Mouse (Mus musculus) hindbrain, embryonic 11.5 days (tissue): Measurements from ENCODE around the gene Dlx3. TPM values are rescaled to one million over a fixed set of nuclear protein-coding genes. Genes with fewer than 3 reads are reported as not detected.

Experiments
- ATAC-seq: fragments of 200-750 bp; cut with Nextera tagmentation; 2 replicates; pipeline ENCODE4 v1.8.0; 2017; ENCODE audit warnings: mild to moderate bottlenecking, moderate TSS enrichment, moderate library complexity; ENCODE audit not compliant: low FRiP score
- DNase-seq: peaks from one replicate; pipeline ENCODE4 v3.0.0-alpha.2; 2015; ENCODE audit warnings: low spot score
- H3K27ac ChIP-seq: fragments of 300-500 bp; sonication (generic); 2 replicates; pipeline ENCODE4 v1.5.1; 2014; ENCODE audit warnings: mild to moderate bottlenecking, low read depth, low read length
- H3K27me3 ChIP-seq: fragments of 300-500 bp; sonication (generic); 2 replicates; pipeline ENCODE4 v1.6.1; 2014; ENCODE audit warnings: mild to moderate bottlenecking, low read length, moderate library complexity, mixed read lengths; ENCODE audit not compliant: control insufficient read depth, insufficient read depth
- H3K36me3 ChIP-seq: fragments of 300-500 bp; sonication (generic); 2 replicates; pipeline ENCODE4 v1.6.1; 2014; ENCODE audit warnings: mild to moderate bottlenecking, low read length, moderate library complexity, mixed read lengths; ENCODE audit not compliant: control insufficient read depth, insufficient read depth
- H3K4me1 ChIP-seq: fragments of 300-500 bp; sonication (generic); replicated peaks from 2 replicates; pipeline ENCODE4 v1.6.1; 2014; ENCODE audit warnings: low read length, mixed read lengths; ENCODE audit not compliant: control insufficient read depth, insufficient read depth
- H3K4me2 ChIP-seq: fragments of 300-500 bp; sonication (generic); replicated peaks from 2 replicates; pipeline ENCODE4 v1.6.1; 2014; ENCODE audit warnings: mild to moderate bottlenecking, low read depth, low read length
- H3K4me3 ChIP-seq: fragments of 300-500 bp; sonication (generic); 2 replicates; pipeline ENCODE4 v1.5.1; 2014; ENCODE audit warnings: low read depth, low read length
- H3K9ac ChIP-seq: fragments of 300-500 bp; sonication (generic); 2 replicates; pipeline ENCODE4 v1.6.1; 2014; ENCODE audit warnings: low read depth, low read length
- H3K9me3 ChIP-seq: fragments of 300-500 bp; sonication (generic); 2 replicates; pipeline ENCODE4 v1.6.1; 2016; ENCODE audit warnings: low read length; ENCODE audit not compliant: control insufficient read depth
- WGBS: fragments of 180-500 bp; shearing (Covaris S2); extraction: QIAGEN DNeasy Blood & Tissue Kit; methylation state at CpG from one replicate; pipeline ENCODE4 v1.1.7; 2014; 5-methylcytosine and 5-hydroxymethylcytosine counted together
- polyA plus RNA-seq: library from polyadenylated mRNA; unstranded; fragments of >200 nt; fragmentation: Nextera tagmentation; extraction: Ambion mirVana; gene quantifications from 2 replicates; pipeline ENCODE4 v1.2.1, GENCODE M21; 2014

Dlx3 gene
- polyA plus RNA-seq, 1 experiment from 2014 or later: 1.7 TPM

GRCm38 (mm10) chr11:95086229-95086628, 33.7 kb upstream of the Dlx3 start:
- Histone ChIP-seq H3K4me2 (no peak overlapping the region), H3K4me1 (no peaks in the 10 kb centered on the region), H3K4me3 (no peak overlapping the region), H3K9ac (no peak overlapping the region), H3K9me3 (no peaks in the 10 kb centered on the region), H3K27me3 (no peaks in the 10 kb centered on the region), H3K27ac (no peak overlapping the region), H3K36me3 (no peaks in the 10 kb centered on the region)
- WGBS: 40% methylated on average over 5 of the region's 5 CpGs
- DNase-seq: no peak
- no peak for ATAC-seq

GRCm38 (mm10) chr11:95087301-95088228, 32.4 kb upstream of the Dlx3 start:
- no peak overlapping the region for H3K27ac ChIP-seq
- 72% methylated on average over 17 of the region's 17 CpGs for WGBS
- no peak for DNase-seq
- no peak overlapping the region for H3K4me2 ChIP-seq
- no peaks in the 10 kb centered on the region for H3K36me3 ChIP-seq
- H3K4me3 ChIP-seq: no peak overlapping the region
- ATAC-seq: no peak
- H3K9ac ChIP-seq: no peak overlapping the region
- no peaks in the 10 kb centered on the region for H3K4me1 ChIP-seq
- H3K9me3 ChIP-seq: no peaks in the 10 kb centered on the region
- no peaks in the 10 kb centered on the region for H3K27me3 ChIP-seq

GRCm38 (mm10) chr11:95088286-95088685, 31.6 kb upstream of the Dlx3 start:
- Histone ChIP-seq H3K27ac (no peak overlapping the region), H3K4me2 (no peak overlapping the region), H3K27me3 (no peaks in the 10 kb centered on the region), H3K36me3 (no peaks in the 10 kb centered on the region), H3K9me3 (no peaks in the 10 kb centered on the region), H3K4me1 (no peaks in the 10 kb centered on the region), H3K9ac (no peak overlapping the region), H3K4me3 (no peak overlapping the region)
- no peak for ATAC-seq
- no peak for DNase-seq
- WGBS: 47% methylated on average over 7 of the region's 7 CpGs

- Histone ChIP-seq H3K27ac (no peak overlapping the region), H3K4me3 (no peak overlapping the region), H3K27me3 (no peaks in the 10 kb centered on the region), H3K9me3 (no peaks in the 10 kb centered on the region), H3K4me2 (no peak overlapping the region), H3K36me3 (no peaks in the 10 kb centered on the region), H3K9ac (no peak overlapping the region), H3K4me1 (no peaks in the 10 kb centered on the region)
- WGBS: 78% methylated on average over 16 of the region's 16 CpGs
- DNase-seq (no peak), ATAC-seq (no peak)
Measured at GRCm38 (mm10) chr11:95088857-95089779, 30.8 kb upstream of the Dlx3 start.

- ATAC-seq: no peak
- H3K4me1 ChIP-seq: 0 out of 2 replicates have a peak, but pooled peaks cover 2% of the 10 kb centered on the region
Measured at GRCm38 (mm10) chr11:95093077-95093476, 26.8 kb upstream of the Dlx3 start.

GRCm38 (mm10) chr11:95095596-95095995, 24.3 kb upstream of the Dlx3 start:
- no peak for ATAC-seq
- whole genome bisulfite sequencing: 77% methylated on average over 10 of the region's 10 CpGs

More at GRCm38 (mm10) chr11:95093077-95093476, 26.8 kb upstream of the Dlx3 start:
- Histone ChIP-seq H3K4me2 (no peak overlapping the region), H3K9me3 (no peaks in the 10 kb centered on the region), H3K27me3 (no peaks in the 10 kb centered on the region), H3K4me3 (no peak overlapping the region), H3K27ac (no peak overlapping the region), H3K9ac (no peak overlapping the region), H3K36me3 (no peaks in the 10 kb centered on the region)
- 84% methylated on average over 5 of the region's 5 CpGs for WGBS
- DNase-seq: no peak

GRCm38 (mm10) chr11:95096608-95097373, 23.1 kb upstream of the Dlx3 start:
- 0 out of 2 replicates have a peak, but pooled peaks cover 2% of the 10 kb centered on the region for H3K4me1 ChIP-seq
- no peaks in the 10 kb centered on the region for H3K9me3 ChIP-seq
- no peak overlapping the region for H3K4me2 ChIP-seq
- WGBS: 57% methylated on average over 4 of the region's 4 CpGs
- H3K4me3 ChIP-seq: no peak overlapping the region
- ATAC-seq (no peak), DNase-seq (no peak)
- no peak overlapping the region for H3K27ac ChIP-seq
- no peaks in the 10 kb centered on the region for H3K36me3 ChIP-seq
- no peak overlapping the region for H3K9ac ChIP-seq
- no peaks in the 10 kb centered on the region for H3K27me3 ChIP-seq

More at GRCm38 (mm10) chr11:95095596-95095995, 24.3 kb upstream of the Dlx3 start:
- H3K36me3 ChIP-seq: no peaks in the 10 kb centered on the region
- H3K4me2 ChIP-seq: no peak overlapping the region
- no peaks in the 10 kb centered on the region for H3K9me3 ChIP-seq
- H3K4me3 ChIP-seq: no peak overlapping the region
- DNase-seq: no peak
- H3K27me3 ChIP-seq: no peaks in the 10 kb centered on the region
- no peak overlapping the region for H3K27ac ChIP-seq
- H3K9ac ChIP-seq: no peak overlapping the region
- 0 out of 2 replicates have a peak, but pooled peaks cover 2% of the 10 kb centered on the region for H3K4me1 ChIP-seq

- no peak for DNase-seq
- no peaks in the 10 kb centered on the region for H3K36me3 ChIP-seq
Measured at GRCm38 (mm10) chr11:95097889-95098288, 22.0 kb upstream of the Dlx3 start.

More at GRCm38 (mm10) chr11:95097889-95098288, 22.0 kb upstream of the Dlx3 start:
- Histone ChIP-seq H3K9me3 (no peaks in the 10 kb centered on the region), H3K4me1 (0 out of 2 replicates have a peak, but pooled peaks cover 2% of the 10 kb centered on the region), H3K27me3 (no peaks in the 10 kb centered on the region), H3K9ac (no peak overlapping the region), H3K4me2 (no peak overlapping the region), H3K27ac (no peak overlapping the region), H3K4me3 (no peak overlapping the region)
- WGBS: 74% methylated on average over 6 of the region's 6 CpGs
- no peak for ATAC-seq
